Comparison of ENCODE assay signal across 29 mouse cellular contexts in the genomic region with DNA sequence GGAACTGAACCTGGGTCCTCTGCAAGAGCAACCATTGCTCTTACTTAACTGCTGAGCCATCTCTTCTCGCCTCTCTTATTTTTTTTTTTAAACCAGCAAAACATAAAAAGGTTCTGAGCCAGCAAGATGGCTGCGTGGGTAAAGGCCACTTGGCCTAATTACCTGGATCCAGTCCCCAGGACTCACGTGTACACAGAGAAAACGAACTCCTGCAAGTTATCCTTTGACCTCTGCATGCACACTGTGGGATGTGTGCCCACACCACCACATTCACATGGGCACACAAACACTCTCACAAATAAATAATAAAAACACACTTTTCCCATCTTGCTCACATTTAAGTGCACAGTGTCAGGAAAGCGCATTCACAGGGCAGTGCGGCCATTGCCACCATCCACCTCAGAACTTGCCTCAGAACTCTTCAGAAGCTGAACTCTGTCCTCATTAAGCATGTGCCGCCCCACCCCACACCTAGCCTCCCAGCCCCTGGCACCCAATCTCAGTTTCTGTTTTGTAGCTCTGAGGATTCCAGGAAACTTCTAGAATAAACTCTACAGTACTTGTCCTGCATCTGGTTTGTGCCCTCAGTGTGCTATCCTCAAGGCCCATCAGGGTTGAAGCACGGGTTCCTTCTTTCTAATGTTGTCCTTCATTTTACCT. TPM values are rescaled to one million over a fixed set of nuclear protein-coding genes. Genes with fewer than 3 reads are reported as not detected.
DNase-seq lines count a peak whose midpoint lies in the region; ATAC-seq and TF ChIP-seq lines count a peak whose summit lies in the region.
"Had no signal": no experiment of that assay in that cellular context is flagged by ENCODE, and none has a peak within 500 bp of the region (broad histone marks: within the 10 kb centered on the region; RNA-seq: fewer than 3 reads in every experiment).

No protein-coding gene starts in this region.

- peak overlapping the region; percentile 95 for H3K27ac ChIP-seq in liver, adult 2 months (replicated peaks; ENCODE audit: insufficient read depth, low read depth, low read length)
- H3K27ac ChIP-seq in liver, embryonic 12.5 days, result no peak overlapping the region
- H3K27ac ChIP-seq in intestine, embryonic 16.5 days (ENCODE audit: low read length), result peak overlapping the region; percentile 94
- peak overlapping the region; percentile 52 for H3K27ac ChIP-seq in stomach, embryonic 16.5 days (ENCODE audit: low read length)
- H3K27ac ChIP-seq: embryonic facial prominence, embryonic 13.5 days; forebrain, embryonic 12.5 days; hindbrain, embryonic 12.5 days; layer of hippocampus, adult 2 months; limb, embryonic 10.5 days; liver, embryonic 13.5 days had no signal

- WGBS in liver, adult 2 months, result 28% methylated on average over 8 of the region's 8 CpGs
- 72% methylated on average over 8 of the region's 8 CpGs for WGBS in liver, embryonic 12.5 days (ENCODE audit: insufficient replicate concordance)
- 72% methylated on average over 8 of the region's 8 CpGs for WGBS in intestine, embryonic 16.5 days
- 83% methylated on average over 8 of the region's 8 CpGs for WGBS in stomach, embryonic 16.5 days

- H3K9me3 ChIP-seq in liver, embryonic 12.5 days (replicated peaks), result no peaks in the 10 kb centered on the region
- H3K9me3 ChIP-seq in intestine, embryonic 16.5 days (ENCODE audit: control insufficient read depth, low read length), result no peaks in the 10 kb centered on the region
- no peaks in the 10 kb centered on the region for H3K9me3 ChIP-seq in stomach, embryonic 16.5 days (replicated peaks; ENCODE audit: control insufficient read depth, low read length)
- H3K9me3 ChIP-seq: embryonic facial prominence, embryonic 13.5 days; forebrain, embryonic 12.5 days; hindbrain, embryonic 12.5 days; limb, embryonic 10.5 days; liver, embryonic 13.5 days had no signal

- no peak overlapping the region for H3K4me2 ChIP-seq in liver, embryonic 12.5 days
- no peak overlapping the region for H3K4me2 ChIP-seq in intestine, embryonic 16.5 days (ENCODE audit: low read depth, low read length)
- H3K4me2 ChIP-seq in stomach, embryonic 16.5 days (ENCODE audit: low read depth, low read length), result no peak overlapping the region
- H3K4me2 ChIP-seq: embryonic facial prominence, embryonic 13.5 days; forebrain, embryonic 12.5 days; hindbrain, embryonic 12.5 days; liver, embryonic 13.5 days; midbrain, embryonic 11.5 days had no signal

- H3K27me3 ChIP-seq in liver, adult 2 months (ENCODE audit: control insufficient read depth, insufficient read depth, low read length), result no peaks in the 10 kb centered on the region
- H3K27me3 ChIP-seq in liver, embryonic 12.5 days (replicated peaks), result peaks cover 11% of the 10 kb centered on the region; the same call in 1 of the 2 replicates
- H3K27me3 ChIP-seq in intestine, embryonic 16.5 days (replicated peaks; ENCODE audit: control insufficient read depth, insufficient read depth, low read length), result no peaks in the 10 kb centered on the region
- H3K27me3 ChIP-seq in stomach, embryonic 16.5 days (ENCODE audit: control insufficient read depth, insufficient read depth, low read length), result no peaks in the 10 kb centered on the region

- peaks cover 39% of the 10 kb centered on the region for H3K4me1 ChIP-seq in liver, adult 2 months (ENCODE audit: control insufficient read depth, insufficient read depth, low read length)
- peaks cover 13% of the 10 kb centered on the region for H3K4me1 ChIP-seq in liver, embryonic 12.5 days
- peaks cover 15% of the 10 kb centered on the region for H3K4me1 ChIP-seq in intestine, embryonic 16.5 days (ENCODE audit: control insufficient read depth, insufficient read depth, low read length)
- no peaks in the 10 kb centered on the region for H3K4me1 ChIP-seq in stomach, embryonic 16.5 days (ENCODE audit: control insufficient read depth, insufficient read depth, low read length)
- H3K4me1 ChIP-seq: embryonic facial prominence, embryonic 13.5 days; forebrain, embryonic 12.5 days; hindbrain, embryonic 12.5 days had no signal

- H3K9ac ChIP-seq in liver, adult 2 months (ENCODE audit: low read depth, low read length), result no peak overlapping the region
- H3K9ac ChIP-seq in liver, embryonic 12.5 days, result no peak overlapping the region
- H3K9ac ChIP-seq in intestine, embryonic 16.5 days (ENCODE audit: low read depth, low read length), result no peak overlapping the region
- no peak overlapping the region for H3K9ac ChIP-seq in stomach, embryonic 16.5 days (ENCODE audit: low read length)
- H3K9ac ChIP-seq: embryonic facial prominence, embryonic 13.5 days; forebrain, embryonic 12.5 days; hindbrain, embryonic 12.5 days; liver, embryonic 13.5 days had no signal

- no peak for ATAC-seq in liver, embryonic 12.5 days
- ATAC-seq in intestine, embryonic 16.5 days, result peak; percentile 27
- no peak for ATAC-seq in stomach, embryonic 16.5 days (ENCODE audit: insufficient read depth, low FRiP score)
- ATAC-seq: lung, postnatal 0 days had no signal

- H3K79me2 ChIP-seq in liver, adult 2 months (ENCODE audit: control insufficient read depth, insufficient read depth, low read length), result no peaks in the 10 kb centered on the region; the same call in 1 of the 2 replicates

- H3K36me3 ChIP-seq in liver, adult 2 months (ENCODE audit: control insufficient read depth, insufficient read depth, low read length), result peaks cover 11% of the 10 kb centered on the region; the same call in 1 of the 2 replicates
- no peaks in the 10 kb centered on the region for H3K36me3 ChIP-seq in liver, embryonic 12.5 days
- no peaks in the 10 kb centered on the region for H3K36me3 ChIP-seq in intestine, embryonic 16.5 days (ENCODE audit: control insufficient read depth, insufficient read depth, low read length)
- H3K36me3 ChIP-seq in stomach, embryonic 16.5 days (ENCODE audit: control insufficient read depth, insufficient read depth, low read length), result no peaks in the 10 kb centered on the region
- H3K36me3 ChIP-seq: embryonic facial prominence, embryonic 13.5 days; forebrain, embryonic 12.5 days; hindbrain, embryonic 12.5 days; limb, embryonic 10.5 days; liver, embryonic 13.5 days had no signal

- no peak for TF ChIP-seq POLR2A in liver, adult 2 months (IDR thresholded peaks at IDR 0.05; ENCODE audit: extremely low read depth, insufficient read depth, low read length)

- no peak overlapping the region for H3K4me3 ChIP-seq in liver, adult 2 months (ENCODE audit: insufficient read depth, low read depth, low read length)
- H3K4me3 ChIP-seq in liver, embryonic 12.5 days, result no peak overlapping the region
- H3K4me3 ChIP-seq in intestine, embryonic 16.5 days (ENCODE audit: low read length), result no peak overlapping the region
- H3K4me3 ChIP-seq in stomach, embryonic 16.5 days (replicated peaks; ENCODE audit: low read length), result no peak overlapping the region
- H3K4me3 ChIP-seq: embryonic facial prominence, embryonic 13.5 days; erythroblast, embryonic 14.5 days; forebrain, embryonic 12.5 days; hindbrain, embryonic 12.5 days; layer of hippocampus, adult 2 months; limb, embryonic 10.5 days; liver, embryonic 13.5 days had no signal

- DNase-seq in liver, adult 2 months (ENCODE audit: extremely low read depth, low read depth, low spot score), result peak; percentile 95
- DNase-seq in kidney, postnatal 14 days, result peak; percentile 42
- no peak for DNase-seq in cerebellum, adult 9-11 months
- no peak for DNase-seq in lung, postnatal 10 days
- DNase-seq: adrenal gland, adult 2 months; B cell, adult 2 months; cerebellum, adult 2 months; cerebellum, postnatal 36 days; embryo, embryonic 11 days; liver, embryonic 13.5 days had no signal

- no peak for TF ChIP-seq CTCF in liver, adult 2 months (IDR thresholded peaks at IDR 0.05; ENCODE audit: low read depth, low read length)

RNA-seq across cellular contexts. Expression of gene Nlrp6, which starts 6.5 kb away (rescaled TPM):
- 28.9 and 33.4 TPM in 2 replicates for total RNA-seq in liver, adult 2 months (2014; rRNA removed)
- 72.9 and 119 TPM in 2 replicates for polyA plus RNA-seq in liver, adult 2 months (2012; rRNA removed)
- polyA plus RNA-seq in liver, embryonic 12.5 days (2016; fragmentation: Nextera tagmentation; extraction: Ambion mirVana), result 1.1 and 1.4 TPM in 2 replicates
- 71.1 and 80.5 TPM in 2 replicates for polyA plus RNA-seq in intestine, embryonic 16.5 days (2015; fragmentation: Nextera tagmentation; extraction: Ambion mirVana)
- polyA plus RNA-seq in stomach, embryonic 16.5 days (2015; fragmentation: Nextera tagmentation; extraction: Ambion mirVana), result 9.9 and 10.0 TPM in 2 replicates
- total RNA-seq: gastrocnemius, adult 18-20 months; heart, adult 8-10 months; heart, postnatal 25 days; megakaryocyte progenitor cell, adult 5-6 weeks; MEL had no signal
- polyA plus RNA-seq: erythroblast, embryonic 14.5 days; heart, embryonic 14.5 days had no signal

RNA-seq across cellular contexts. Expression of gene Cox8b, which starts 13.9 kb away (rescaled TPM):
- 0.55 and 0.81 TPM in 2 replicates for total RNA-seq in liver, adult 2 months (2014; rRNA removed)
- polyA plus RNA-seq in liver, adult 2 months (2012; rRNA removed), result not detected in 2 replicates
- polyA plus RNA-seq in liver, embryonic 12.5 days (2016; fragmentation: Nextera tagmentation; extraction: Ambion mirVana), result not detected in 2 replicates
- 0.45 and 0.62 TPM in 2 replicates for polyA plus RNA-seq in intestine, embryonic 16.5 days (2015; fragmentation: Nextera tagmentation; extraction: Ambion mirVana)
- polyA plus RNA-seq in stomach, embryonic 16.5 days (2015; fragmentation: Nextera tagmentation; extraction: Ambion mirVana), result 1.3 and 19.4 TPM in 2 replicates
- total RNA-seq: megakaryocyte progenitor cell, adult 5-6 weeks; MEL; midbrain, postnatal 0 days had no signal
- polyA plus RNA-seq: erythroblast, embryonic 14.5 days; forebrain, embryonic 12.5 days; hindbrain, embryonic 12.5 days; midbrain, embryonic 11.5 days; midbrain, postnatal 0 days; neural tube, embryonic 14.5 days had no signal

RNA-seq across cellular contexts. Expression of gene Pgghg, which starts 27.0 kb away (rescaled TPM):
- 16.6 and 19.1 TPM in 2 replicates for total RNA-seq in liver, adult 2 months (2014; rRNA removed)
- 41.3 and 43.3 TPM in 2 replicates for polyA plus RNA-seq in liver, adult 2 months (2012; rRNA removed)
- polyA plus RNA-seq in liver, embryonic 12.5 days (2016; fragmentation: Nextera tagmentation; extraction: Ambion mirVana), result 7.8 and 7.9 TPM in 2 replicates
- polyA plus RNA-seq in intestine, embryonic 16.5 days (2015; fragmentation: Nextera tagmentation; extraction: Ambion mirVana), result 23.4 and 23.6 TPM in 2 replicates
- 25.6 and 27.3 TPM in 2 replicates for polyA plus RNA-seq in stomach, embryonic 16.5 days (2015; fragmentation: Nextera tagmentation; extraction: Ambion mirVana)

RNA-seq across cellular contexts. Expression of gene Sirt3, which starts 32.1 kb away (rescaled TPM):
- total RNA-seq in liver, adult 2 months (2014; rRNA removed), result 134 and 150 TPM in 2 replicates
- polyA plus RNA-seq in liver, adult 2 months (2012; rRNA removed), result 155 TPM in 2 replicates
- polyA plus RNA-seq in liver, embryonic 12.5 days (2016; fragmentation: Nextera tagmentation; extraction: Ambion mirVana), result 16.0 and 18.1 TPM in 2 replicates
- polyA plus RNA-seq in intestine, embryonic 16.5 days (2015; fragmentation: Nextera tagmentation; extraction: Ambion mirVana), result 38.6 and 39.2 TPM in 2 replicates
- polyA plus RNA-seq in stomach, embryonic 16.5 days (2015; fragmentation: Nextera tagmentation; extraction: Ambion mirVana), result 24.0 and 27.4 TPM in 2 replicates

RNA-seq across cellular contexts. Expression of gene Psmd13, which starts 32.4 kb away (rescaled TPM):
- total RNA-seq in liver, adult 2 months (2014; rRNA removed), result 83.6 and 102 TPM in 2 replicates
- 51.1 and 58.2 TPM in 2 replicates for polyA plus RNA-seq in liver, adult 2 months (2012; rRNA removed)
- polyA plus RNA-seq in liver, embryonic 12.5 days (2016; fragmentation: Nextera tagmentation; extraction: Ambion mirVana), result 204 and 213 TPM in 2 replicates
- polyA plus RNA-seq in intestine, embryonic 16.5 days (2015; fragmentation: Nextera tagmentation; extraction: Ambion mirVana), result 182 and 197 TPM in 2 replicates
- 189 and 193 TPM in 2 replicates for polyA plus RNA-seq in stomach, embryonic 16.5 days (2015; fragmentation: Nextera tagmentation; extraction: Ambion mirVana)

Comparison
In these comparisons a context has a peak if more than half of its experiments do, and no peak if none do; other contexts are left out.
1. DNase-seq: peak in liver, adult 2 months (single experiment) and kidney, postnatal 14 days (single experiment); none in cerebellum, adult 9-11 months (single experiment) and lung, postnatal 10 days (single experiment).